Mouse (Mus musculus) mature B cell (primary cell): Measurements from ENCODE around the gene Ptov1.

Source experiments
- in situ Hi-C: fragments of 300-500 bp; cut with MboI; formaldehyde crosslinking; loops from 2 replicates; pipeline ENCODE4 v1.14.3; 2019

The Ptov1 gene

DNA sequence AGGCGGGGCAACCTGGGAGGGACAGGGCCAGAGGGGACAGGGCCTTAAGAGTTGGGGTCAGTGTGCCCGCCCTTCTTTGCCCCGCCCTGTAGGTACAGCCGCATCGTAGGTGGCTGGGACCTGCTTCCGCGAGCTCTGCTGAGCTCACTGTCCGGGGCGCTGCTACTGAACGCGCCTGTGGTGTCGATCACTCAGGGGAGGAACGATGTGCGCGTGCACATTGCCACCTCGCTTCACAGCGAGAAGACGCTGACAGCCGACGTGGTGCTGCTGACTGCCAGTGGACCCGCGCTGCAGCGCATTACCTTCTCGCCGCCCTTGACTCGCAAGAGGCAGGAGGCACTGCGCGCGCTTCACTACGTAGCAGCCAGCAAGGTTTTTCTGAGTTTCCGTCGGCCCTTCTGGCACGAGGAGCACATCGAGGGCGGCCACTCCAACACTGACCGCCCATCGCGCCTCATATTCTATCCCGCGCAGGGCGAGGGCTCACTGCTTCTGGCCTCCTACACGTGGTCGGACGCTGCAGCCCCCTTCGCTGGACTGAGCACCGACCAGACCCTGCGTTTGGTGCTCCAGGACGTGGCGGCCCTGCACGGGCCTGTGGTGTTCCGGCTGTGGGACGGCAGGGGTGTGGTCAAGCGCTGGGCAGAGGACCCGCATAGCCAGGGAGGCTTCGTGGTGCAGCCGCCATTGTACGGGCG is 29.9 kb downstream of the Ptov1 start:
- in situ Hi-C loops = loop anchor here (10.0 kb wide), 1 partner anchor 115 kb away; no protein-coding TSS in a partner anchor

DNA sequence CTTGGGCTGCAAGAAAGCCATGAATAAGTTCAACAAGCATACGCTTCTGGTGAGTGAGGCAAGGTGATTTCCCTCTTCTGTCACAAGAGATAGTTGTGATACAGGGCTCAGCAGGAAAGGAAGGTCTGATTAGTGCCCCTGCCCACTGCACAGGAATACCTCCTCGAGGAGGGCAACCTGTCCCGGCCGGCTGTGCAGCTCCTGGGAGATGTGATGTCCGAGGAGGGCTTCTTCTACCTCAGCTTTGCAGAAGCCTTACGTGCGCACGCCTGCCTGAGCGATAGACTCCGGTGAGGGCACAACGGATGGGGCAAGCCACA is 30.5 kb downstream of the Ptov1 start:
- in situ Hi-C loops = loop anchor here (10.0 kb wide), 1 partner anchor 114 kb away; no protein-coding TSS in a partner anchor

DNA sequence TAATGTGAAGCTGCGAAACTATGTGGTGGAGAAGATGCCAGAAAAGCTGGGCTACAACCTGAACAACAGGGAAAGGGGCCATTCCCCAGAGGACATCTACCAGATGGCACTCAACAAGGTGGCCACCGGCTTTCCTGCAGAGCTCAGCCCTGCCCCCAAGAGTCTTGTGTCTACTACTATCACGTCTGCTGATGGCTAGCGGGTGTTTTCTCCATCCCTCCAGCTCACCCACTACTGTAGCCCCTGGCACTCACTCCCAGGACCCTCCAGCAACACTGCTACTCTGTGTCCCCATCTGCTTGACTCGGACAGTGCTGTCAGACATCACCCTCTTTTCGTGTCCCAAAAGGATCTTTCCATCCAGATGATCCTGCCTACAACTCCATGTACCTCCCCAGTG is 31.5 kb downstream of the Ptov1 start:
- in situ Hi-C loops = loop anchor here (10.0 kb wide), 1 partner anchor 113 kb away; no protein-coding TSS in a partner anchor

DNA sequence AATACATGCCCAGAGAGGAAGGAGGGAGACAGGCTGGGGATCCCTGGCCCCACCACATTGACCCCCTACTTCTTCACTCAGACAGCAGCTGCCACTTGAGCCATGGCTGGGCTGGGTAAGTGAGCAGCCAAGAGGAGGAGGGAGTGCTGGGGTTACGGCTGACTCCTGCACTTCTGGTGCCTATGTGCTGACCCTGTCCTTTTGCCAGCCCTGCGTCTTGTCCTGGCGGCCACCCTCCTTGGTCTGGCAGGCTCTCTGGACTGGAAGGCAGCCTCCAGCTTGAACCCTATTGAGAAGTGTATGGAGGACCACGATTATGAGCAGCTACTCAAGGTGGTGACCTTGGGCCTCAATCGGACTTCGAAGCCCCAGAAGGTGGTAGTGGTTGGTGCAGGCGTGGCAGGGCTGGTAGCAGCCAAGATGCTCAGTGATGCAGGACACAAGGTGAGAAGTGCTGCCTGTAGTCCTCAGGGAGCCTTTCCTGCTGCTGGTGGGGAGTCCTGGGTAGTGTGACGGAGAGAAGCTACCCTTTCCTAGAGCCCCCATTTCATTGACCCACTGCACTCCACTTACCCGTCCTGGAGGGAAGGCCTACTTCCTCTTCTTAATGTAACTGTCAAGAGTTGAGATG is 33.0 kb downstream of the Ptov1 start:
- in situ Hi-C loops = loop anchor here (10.0 kb wide), 1 partner anchor 112 kb away; no protein-coding TSS in a partner anchor

DNA sequence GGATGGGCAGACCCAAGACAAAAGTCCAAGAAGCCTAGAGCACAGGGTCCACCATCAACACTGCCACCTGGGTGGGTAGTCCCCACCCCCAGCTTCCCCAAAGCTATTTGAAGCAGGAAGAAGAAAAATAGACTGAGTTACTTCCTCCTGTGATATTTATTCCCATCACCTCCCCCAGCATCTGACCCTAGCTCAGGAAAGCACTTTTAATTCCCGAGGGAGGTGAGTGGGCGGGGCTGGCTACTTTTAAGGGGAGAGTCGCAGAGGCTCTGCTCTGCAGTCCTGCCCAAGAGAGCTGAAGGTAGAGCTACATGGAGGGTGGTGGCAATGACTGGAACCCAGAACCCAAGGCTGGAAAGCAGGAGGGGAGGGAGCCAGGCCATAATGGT is 33.6 kb downstream of the Ptov1 start:
- in situ Hi-C loops = loop anchor here (10.0 kb wide), 1 partner anchor 111 kb away; no protein-coding TSS in a partner anchor

DNA sequence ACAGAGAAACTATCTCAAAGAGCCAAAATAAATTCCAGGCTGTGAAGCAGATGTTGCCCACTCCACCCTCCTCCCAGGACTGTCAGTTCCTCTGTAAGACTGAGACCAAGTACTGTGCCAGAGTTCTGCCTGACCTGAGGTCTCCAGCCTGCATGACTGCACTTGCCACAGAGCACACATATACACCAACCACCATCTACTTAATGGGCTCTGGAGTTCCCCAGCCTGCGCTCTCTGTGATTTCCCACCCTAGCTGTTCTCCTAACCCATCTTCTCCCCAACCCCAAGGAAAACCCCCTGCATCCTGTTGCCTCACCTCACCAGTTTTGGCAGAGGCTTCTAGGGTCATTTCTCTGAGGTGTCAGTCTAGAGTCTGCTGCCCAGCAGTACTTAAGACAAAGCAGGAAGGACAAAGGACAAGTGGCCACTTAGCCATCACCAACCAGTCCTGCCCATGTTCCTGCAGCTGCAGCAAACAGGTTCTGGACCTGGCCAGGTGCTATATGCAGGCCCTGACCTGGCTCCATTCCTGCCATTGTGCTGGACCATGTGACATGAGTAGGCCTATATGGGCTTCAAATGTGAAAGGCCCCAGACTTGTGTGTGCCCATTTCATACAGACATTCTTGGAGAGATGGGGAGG is 34.1 kb downstream of the Ptov1 start:
- in situ Hi-C loops = loop anchor here (10.0 kb wide), 1 partner anchor 111 kb away; no protein-coding TSS in a partner anchor

DNA sequence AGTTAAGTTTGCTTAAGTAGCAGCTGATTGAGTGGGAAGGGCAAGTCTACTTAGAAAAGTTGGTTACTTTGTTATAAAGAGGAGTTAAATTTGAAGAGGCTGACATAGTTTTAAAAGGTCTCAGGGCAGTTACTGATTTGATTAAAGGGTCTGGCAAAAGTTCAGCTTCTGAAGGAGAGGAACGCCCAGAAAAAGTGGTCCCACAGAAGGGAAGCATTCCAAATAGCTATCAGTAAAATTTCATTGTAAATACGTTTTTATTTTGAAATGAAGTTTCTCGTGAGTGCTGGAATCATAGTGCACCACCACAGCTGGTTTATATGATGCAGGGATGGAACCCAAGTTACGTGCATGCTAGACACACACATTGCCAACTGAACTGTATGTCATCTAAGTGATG is 36.8 kb downstream of the Ptov1 start:
- in situ Hi-C loops = loop anchor here (10.0 kb wide), 1 partner anchor 108 kb away; no protein-coding TSS in a partner anchor

DNA sequence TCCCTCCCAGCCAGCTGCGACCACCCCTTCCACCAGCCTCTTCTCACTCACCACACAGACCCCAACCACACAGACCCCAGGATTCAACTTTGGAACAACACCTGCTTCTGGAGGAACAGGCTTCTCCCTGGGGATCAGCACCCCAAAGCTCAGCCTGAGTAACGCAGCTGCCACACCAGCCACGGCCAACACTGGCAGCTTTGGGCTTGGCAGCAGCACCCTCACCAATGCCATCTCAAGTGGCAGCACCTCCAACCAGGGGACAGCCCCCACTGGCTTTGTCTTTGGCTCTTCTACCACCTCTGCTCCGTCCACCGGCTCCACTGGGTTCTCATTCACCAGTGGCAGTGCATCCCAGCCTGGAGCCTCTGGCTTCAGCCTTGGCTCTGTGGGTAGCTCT is 40.9 kb downstream of the Ptov1 start:
- in situ Hi-C loops = no loop called here

DNA sequence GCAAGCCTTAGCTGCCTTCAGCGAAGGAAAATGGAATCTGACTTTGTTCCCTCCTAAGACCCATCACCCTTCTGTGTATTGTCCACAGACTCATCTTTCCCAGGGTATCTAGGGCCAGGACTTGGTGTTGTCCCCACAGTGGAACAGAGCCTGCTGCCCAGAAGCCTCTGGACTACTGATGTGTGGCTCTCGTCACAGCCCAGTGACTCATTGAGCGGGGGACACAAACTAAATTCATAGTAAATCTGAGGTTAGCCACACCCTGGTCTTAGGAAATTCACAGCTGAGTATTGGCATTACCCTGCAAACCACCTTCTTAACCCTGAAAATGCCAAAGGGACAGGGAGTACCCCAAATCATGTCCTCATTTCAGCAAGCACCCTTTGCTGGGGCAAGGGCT is 42.8 kb downstream of the Ptov1 start:
- in situ Hi-C loops = no loop called here

DNA sequence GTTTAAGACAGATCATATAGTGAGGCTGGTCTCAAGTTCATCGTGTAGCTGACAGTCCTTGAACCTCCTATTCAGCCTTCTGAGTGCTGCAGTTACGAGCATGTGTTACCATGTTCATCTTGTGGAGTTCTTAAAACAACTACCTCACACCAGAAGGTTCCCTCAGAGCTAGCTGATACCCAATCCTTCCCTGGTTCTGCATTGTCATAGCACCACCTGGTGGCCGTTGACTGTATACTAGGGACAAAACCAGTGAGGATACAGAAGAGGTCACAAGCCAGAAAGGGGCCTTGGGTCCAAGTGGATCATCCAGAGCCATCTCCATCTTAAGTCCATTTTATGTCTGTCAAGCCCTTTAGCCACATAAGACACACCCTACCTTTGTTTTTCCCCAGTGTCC is 44.7 kb downstream of the Ptov1 start:
- in situ Hi-C loops = no loop called here

DNA sequence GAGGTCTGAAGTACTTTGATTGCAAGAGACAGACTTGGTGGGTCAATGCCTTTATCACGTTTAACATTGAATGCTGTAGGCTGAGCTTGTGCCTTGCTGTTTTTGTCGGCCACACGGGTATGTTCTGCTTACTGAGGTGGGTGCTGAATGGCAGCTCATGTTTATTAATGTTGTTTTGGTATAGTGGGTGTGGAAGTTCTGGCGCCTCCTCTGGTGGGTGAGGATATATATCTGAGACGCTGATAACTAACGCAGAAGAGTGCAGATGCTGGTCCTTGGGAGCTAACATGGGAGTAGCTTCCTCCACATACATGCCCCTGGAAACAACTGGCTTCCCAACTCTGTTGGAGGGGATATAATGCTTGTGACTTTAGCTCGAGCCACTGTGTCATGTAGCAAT is 46.2 kb downstream of the Ptov1 start:
- in situ Hi-C loops = no loop called here

DNA sequence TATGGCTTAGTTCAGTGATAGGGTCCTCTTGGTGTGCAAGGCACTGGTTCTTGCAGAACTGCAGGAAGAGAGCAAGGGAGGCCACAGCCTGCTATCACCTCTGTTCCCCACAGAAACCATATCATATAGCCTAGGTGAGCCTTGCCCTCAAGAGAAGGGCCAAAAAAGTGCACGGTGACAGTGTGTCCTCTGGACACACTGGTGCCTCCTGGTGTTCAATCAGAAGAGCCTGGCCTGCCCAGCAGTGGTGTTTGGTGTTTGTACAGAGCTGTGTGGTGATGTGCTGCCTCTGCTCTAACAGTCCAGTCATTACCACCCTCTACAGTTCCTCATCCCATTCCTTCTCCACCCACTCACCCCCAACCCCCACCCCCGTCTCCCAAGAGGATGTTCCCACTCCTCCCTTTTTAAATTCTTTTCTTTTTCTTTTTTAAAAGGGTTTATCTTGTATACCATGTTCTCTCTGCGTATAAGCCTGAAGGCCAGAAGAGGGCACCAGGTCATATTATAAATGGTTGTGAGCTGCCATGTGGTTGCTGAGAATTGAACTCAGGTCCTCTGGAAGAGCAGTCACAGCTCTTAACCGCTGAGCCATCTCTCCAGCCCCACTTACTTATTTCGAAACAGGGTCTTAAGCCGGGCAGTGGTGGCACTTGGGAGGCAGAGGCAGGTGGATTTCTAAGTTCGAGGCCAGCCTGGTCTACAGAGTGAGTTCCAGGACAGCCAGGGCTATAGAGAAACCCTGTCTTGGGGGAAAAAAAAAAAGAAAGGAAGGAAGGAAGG is 47.7 kb downstream of the Ptov1 start:
- in situ Hi-C loops = no loop called here

DNA sequence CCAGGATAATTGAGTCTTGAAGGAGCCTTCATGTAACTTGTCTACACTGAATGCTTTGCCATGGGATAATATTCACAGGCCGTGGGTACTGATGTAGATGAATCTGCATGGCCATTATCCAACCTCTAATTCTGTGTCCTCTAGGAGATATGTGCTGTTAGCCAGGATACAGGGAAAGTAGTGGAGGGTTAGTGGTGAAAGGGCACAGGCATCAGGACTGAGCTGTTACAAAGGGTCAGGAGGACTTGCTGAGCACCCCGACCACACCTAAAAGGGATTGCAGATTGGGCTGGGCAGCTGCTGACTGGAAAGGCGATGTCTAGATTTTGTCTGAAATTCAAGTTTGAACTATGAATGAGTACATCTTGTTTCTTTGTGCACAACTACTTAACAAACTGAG is 49.1 kb downstream of the Ptov1 start:
- in situ Hi-C loops = no loop called here

DNA sequence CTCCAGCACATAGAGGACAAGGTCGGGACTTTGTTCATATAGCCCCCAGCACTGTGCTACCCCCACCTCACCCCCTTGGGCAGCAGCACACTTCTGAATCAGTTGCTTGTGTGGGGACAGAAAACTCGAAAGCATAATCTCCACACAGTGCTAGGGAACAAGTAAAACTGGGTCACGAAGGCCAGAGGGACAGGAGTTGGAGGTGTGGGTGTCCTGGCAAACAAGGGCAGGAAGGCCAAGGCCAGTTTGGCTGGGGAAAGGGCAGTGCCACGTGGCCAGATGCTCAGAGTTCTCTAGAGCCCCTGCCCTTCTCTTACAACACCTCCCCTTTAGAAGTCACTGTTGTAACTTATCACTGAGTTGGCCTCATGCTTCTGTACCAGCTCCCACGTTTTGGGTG is 49.7 kb downstream of the Ptov1 start:
- in situ Hi-C loops = loop anchor here (10.0 kb wide), 1 partner anchor 75 kb away; the partner anchor contains the start of gene Vrk3

DNA sequence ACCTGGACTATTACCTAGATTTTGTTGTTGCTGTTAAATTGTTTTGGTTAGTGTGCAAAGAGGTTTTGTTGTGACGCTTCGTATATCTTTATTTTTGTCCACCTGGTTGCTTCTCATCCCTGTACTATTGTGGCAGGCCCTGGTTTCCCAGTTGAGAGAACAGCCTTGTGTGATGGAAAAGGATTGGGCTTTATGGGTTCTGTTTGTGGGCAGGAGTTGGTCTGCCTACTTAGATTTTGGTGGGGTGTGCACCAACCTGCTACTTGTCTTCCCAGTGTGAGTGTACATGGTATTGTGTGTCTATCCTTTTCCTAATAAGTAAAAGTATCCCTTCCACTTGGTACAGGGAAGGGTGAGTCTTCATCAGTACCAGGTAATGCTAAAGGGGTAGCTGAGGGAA is 50.2 kb downstream of the Ptov1 start:
- in situ Hi-C loops = loop anchor here (10.0 kb wide), 1 partner anchor 75 kb away; the partner anchor contains the start of gene Vrk3

DNA sequence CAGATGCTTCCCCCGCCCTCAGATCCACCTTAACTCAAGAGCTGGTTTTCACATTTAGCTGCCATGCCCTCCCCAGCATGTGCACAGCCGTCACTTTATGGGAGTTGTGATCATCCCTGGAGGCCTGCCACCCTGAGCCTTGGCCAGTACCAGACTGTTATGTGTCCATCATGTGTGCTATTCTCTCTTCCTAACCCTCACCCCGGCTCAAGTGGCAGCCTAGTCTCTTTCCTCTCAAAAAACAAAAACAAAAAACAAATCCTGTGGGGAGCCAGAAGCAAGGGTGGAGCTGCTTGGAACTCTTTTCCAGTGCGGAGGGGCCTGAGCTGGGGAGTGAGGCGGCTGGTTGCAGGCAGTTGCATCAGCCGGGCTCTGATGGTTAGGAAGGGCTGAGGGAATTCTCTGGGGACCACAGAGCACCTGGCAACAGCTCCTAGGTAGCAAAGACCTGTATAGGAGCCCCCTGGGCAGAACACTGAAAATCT is 50.8 kb downstream of the Ptov1 start:
- in situ Hi-C loops = loop anchor here (10.0 kb wide), 1 partner anchor 74 kb away; the partner anchor contains the start of gene Vrk3

DNA sequence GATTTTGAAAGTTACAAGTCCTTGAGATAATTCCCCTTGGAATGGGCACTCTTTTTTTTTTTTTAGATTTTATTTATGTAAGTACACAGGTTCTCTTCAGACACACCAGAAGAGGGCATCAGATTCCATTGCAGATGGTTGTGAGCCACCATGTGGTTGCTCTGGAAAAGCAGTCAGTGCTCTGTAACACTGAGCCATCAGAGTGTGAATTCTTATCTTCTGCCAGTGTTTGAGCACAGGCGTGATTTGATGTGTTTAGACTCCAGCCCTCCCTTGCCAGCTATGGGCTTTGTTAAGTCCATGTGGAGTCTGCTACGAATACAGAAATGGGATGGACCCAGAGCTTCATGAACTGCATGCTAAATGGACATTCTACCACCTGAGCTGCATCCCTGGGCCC is 51.4 kb downstream of the Ptov1 start:
- in situ Hi-C loops = loop anchor here (10.0 kb wide), 1 partner anchor 73 kb away; the partner anchor contains the start of gene Vrk3

DNA sequence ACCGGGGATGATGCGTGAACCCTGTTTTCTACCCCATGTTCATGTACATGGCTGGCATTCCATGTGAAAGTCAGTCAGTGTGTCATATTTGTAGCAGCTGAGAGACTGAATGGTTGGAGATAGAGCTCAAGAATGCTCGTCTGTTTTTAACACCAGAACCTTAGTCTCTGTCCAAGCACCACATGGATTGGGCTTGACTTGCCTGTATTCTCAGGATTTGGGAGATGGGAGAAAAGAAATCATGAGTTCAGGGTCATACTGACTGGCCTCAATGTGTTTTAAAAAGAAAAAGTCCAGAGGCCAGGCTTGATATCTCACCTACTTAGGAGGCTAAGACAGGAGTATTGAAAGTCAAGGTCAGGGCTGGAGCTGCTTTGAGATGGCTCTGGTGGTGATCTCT is 52.1 kb downstream of the Ptov1 start:
- in situ Hi-C loops = loop anchor here (10.0 kb wide), 1 partner anchor 73 kb away; the partner anchor contains the start of gene Vrk3

DNA sequence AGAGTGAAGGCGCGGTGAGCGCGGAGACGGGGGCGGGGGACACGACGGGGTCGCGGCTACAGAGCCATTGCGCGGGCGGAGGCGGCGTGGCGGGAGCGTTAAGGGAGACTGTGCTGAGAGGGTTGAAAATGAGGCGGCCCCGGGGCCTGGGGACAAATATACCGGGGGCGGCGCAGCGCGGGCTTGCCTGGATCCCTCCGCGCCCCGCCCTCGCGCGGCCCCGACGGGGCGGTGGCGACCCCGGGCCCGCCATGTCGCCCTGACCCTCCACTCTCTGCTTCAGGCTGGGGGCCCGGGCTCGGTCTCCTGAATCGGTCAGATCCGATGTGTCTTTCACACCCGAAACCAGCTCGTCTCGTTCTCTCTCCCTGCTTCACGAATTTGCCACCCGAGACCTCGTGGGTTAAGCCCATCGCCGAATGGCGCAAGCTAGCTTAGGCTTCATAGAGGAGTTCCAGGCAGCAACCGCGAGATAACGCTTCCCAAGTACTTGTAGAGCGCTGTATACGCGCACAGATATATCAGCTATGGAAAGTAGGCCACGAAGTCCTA is 53.0 kb downstream of the Ptov1 start, which contains the start of gene Atf5:
Gene Atf5, minus strand, starts transcription at position 189 of the 552 bp plus-strand sequence.
- in situ Hi-C loops = loop anchor here (10.0 kb wide), 1 partner anchor 72 kb away; the partner anchor contains the start of gene Vrk3

DNA sequence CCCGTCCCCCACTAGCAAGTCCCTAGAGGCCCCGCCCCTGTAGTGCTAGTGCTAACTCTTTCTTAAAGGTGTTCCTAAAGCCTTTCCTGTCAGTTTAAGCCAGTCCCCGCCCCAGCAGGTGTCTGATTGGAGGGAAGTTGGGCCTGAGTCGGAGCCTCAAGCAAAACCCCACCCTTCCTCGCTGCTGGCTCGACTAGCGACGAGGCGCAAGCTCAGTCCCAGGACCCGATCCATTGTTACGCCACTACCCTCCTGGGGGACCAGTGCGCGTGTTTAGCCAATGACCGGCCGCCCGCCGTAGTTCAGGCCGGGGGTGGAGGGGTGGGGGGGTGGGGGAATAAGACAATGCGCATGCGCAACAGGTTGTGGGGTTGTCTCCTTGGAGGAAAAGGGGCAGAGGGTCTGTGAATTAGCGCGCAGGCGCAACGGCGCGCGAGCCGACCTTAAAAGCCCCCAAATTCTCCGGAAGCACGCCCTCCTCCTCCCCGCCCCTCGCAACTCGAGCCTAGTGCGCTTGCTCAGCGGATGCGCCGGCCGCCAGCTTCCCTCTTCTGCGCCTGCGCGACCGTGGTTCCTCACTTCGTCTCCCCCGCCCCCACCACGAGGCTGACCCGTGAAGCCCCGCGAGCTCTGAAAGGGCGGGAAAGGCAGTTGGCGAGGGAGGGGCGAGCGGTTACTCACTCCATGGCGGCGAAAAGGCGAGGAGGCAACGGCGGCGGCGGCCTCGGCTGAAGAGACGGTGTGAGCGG is 53.7 kb downstream of the Ptov1 start, which contains the start of the genes Nup62 and Il4i1:
Gene Nup62, plus strand, starts transcription at position 368 of the 749 bp plus-strand sequence.
Gene Il4i1, plus strand, starts transcription at position 667 of the 749 bp plus-strand sequence.
- in situ Hi-C loops = loop anchor here (10.0 kb wide), 1 partner anchor 71 kb away; the partner anchor contains the start of gene Vrk3
